Mouse (Mus musculus): Measurements from ENCODE around the gene Cma1.
"Not testable (repeated sequence)": the region's sequence is repeated elsewhere in the genome, so short reads cannot be mapped to it uniquely, and the experiment has no call there.

Cma1 gene

DNA sequence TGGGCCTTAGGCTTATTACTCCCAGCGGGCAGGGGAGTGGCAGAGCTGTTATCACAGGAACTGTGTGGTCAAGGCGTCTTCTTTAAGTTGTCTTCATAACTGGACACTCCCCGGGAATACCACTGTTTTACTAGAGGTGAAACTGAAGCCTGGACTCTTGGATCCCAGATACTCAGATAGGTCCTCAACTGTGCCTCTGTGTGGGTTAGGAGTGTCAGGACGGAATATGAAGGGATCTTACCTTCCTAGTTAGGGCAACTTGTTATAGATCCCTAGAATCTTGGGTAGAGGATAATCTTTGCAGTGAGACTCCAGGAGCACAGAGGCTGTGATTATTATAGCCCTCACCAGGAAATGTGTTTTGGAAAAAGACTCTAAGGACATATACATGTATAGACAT, at the start of gene Cma1:
Cma1 (minus strand) TSS at position 101 of the 400 bp plus-strand sequence.
- DNase-seq (ENCODE audit: low spot score in 2 of 2) = no peak

DNA sequence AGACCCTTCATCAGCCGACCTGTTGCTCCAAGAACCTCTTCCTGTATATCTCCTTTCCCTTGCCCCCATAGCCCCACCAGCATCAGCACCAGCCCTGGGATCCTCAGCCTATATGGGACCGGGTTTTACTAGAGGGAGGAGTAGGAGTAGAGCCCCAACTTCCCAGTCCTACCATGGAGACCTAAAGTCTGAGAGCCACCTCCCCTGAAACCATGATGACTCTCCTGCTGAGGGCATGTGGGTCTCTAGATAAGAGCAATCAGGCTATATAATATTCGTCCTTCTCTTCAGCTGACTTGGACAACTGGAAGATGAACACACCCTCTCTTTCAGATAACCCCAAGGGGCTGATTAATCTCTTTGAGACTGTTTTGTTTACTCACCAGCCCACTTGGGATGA, 43.0 kb upstream of the Cma1 start:
- DNase-seq (ENCODE audit: low spot score in 2 of 2) = not testable (repeated sequence)

DNA sequence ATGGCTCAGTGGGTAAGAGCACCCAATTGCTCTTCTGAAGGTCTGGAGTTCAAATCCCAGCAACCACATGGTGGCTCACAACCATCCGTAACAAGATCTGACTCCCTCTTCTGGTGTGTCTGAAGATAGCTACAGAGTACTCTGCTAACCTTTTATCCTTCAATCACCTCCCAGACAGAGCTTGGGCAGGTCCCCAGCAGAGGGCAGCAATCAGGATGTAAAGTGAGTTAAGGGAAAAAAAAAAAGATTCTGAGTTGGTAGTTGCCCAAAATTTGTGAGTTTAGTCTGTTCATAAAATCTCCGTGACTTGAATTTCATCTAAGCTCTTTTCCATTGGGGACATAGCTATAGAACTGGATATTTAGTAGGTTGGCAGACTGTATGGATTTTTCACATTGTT, 19.4 kb upstream of the Cma1 start:
- not testable (repeated sequence) for DNase-seq (ENCODE audit: low spot score in 2 of 2)

DNA sequence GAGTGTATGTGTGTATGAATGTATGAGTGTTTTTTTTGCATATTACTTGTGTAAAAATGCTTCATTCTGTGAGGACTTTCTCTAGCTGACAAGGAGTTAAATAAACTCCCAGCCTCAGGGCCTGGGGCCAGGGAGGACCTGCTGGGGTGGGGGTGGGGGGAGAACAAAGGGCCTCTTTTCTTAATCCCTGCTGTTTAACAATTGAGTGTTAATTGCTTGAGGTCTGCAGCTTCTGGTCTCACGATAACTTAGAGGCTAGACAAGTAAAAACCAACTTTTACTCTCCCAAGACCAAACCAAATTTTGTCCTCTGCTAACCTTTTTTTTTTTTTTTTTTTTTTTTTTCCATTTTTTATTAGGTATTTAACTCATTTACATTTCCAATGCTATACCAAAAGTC, 18.8 kb upstream of the Cma1 start:
- no peak for DNase-seq (ENCODE audit: low spot score in 2 of 2)

DNA sequence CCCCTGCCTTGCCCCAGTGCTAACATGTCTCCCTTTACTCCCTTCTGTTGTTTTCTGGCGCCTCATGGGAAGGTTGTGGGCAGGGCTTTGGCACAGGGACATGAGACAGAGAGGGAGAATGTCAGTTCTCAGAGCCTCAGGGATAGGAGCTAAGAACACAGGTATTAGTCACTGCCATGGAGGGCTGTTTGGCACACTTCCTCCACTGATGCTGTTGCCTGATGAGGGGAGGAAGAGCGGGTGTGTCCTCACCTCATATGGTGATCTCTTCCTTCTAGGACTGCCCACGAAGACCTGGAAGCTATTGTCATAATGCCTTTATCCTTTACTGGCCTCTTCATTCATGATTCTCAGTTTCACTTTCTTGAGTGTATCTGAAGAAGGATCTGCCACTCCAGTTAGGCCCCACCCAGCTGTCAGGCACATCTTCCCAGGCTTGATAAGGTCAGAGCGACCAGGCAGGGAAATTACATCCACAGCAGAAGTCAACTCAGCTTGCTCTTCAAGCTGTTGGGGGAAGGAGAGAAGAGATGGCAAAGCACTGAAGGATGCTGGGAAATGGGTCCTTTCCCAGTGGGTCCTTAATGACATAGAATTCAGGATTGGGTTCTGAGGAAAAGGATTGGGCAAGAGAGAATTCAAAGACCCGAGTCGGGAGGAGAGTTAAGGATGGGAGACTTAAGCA, 6.0 kb upstream of the Cma1 start, which contains the start of gene Cma2:
Cma2 (plus strand) TSS at position 635 of the 685 bp plus-strand sequence.
- no peak for DNase-seq (ENCODE audit: low spot score in 2 of 2)

DNA sequence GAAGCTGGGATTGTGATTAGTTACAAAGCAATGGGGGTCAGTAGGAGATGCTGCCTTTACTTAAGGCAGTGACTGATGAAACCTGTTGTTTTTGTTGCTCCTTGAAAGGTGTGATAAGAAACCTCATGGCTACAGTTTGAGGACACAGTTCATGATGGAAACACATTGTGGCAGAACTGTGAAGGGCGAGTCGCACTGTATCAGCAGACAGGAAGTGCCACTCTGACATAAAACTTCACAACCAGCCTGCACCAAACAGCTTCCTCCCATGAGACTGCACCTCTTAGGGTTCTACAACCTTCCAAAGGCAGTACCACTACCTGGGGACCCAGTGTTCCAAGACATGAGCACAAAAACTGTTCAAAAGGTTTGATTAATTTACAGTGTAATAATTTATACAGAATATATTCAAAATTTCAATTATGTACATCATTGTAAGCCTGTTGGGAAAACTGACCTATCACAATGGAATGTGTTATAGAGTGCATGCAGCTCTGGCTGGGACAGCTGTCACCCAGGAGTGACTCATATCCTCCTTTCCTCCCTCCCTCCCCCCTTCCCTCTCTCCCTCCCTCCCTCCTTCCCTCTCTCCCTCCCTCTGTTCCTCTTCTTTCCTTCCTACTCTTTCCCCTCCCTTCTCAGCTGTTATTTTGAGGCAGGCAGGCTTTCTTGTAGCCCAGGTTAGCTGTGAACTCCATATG, 1.9 kb upstream of the Cma1 start:
- no peak for DNase-seq (ENCODE audit: low spot score in 2 of 2)

DNA sequence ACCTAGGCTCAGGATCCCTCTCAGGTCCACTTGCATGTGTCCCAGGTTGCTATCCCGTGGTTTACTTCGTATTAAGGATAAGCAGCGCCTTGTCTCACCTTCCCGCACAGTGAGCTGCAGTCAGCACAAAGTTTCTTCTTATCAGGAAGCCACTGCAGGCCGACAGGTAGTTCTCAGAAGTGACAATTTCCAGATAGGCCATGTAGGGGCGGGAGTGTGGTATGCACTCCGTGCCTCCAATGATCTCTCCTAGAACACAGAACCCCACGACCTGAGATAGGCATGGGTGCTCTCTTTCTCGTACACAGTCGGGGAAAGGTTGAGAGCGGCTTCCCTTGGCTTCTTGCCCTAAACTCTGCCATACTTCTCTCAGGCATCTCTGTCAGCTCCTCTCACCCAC, 874 bp downstream of the Cma1 start:
- DNase-seq (ENCODE audit: low spot score in 2 of 2) = no peak

DNA sequence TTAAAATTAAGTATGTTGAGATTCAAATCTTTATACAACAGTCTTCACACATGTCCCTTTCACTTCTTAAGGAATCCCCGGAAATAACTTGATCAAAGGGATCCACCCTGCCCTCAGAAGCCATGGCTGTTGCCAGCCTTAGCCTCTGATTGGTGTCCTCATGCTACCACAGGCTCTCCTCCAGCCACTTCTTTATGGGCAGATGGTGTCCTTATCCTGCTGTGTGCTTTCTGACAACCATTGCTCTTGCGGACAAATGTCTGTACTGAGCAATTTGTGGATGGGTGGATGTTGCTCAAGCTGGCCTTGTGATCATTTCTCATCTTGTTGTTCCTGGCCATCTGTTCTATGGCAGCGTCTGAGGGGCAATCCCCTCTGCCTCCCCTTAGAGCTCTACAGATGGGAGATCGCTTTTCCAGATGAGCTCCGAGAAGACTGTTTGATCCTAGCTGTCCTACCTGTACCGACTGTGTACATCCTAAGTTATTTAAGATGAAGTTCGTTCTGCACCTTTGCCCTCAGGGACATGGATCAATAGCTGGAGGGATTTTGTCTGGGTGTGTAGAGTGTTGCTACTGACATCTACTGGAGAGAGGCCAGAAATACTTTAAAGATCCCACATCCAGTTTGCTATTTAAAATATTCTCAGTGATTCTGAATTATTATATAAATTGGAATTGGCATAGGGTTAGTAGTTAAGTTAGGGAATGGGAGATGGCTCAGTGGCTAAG, 4.2 kb downstream of the Cma1 start:
- DNase-seq (ENCODE audit: low spot score in 2 of 2) = no peak

DNA sequence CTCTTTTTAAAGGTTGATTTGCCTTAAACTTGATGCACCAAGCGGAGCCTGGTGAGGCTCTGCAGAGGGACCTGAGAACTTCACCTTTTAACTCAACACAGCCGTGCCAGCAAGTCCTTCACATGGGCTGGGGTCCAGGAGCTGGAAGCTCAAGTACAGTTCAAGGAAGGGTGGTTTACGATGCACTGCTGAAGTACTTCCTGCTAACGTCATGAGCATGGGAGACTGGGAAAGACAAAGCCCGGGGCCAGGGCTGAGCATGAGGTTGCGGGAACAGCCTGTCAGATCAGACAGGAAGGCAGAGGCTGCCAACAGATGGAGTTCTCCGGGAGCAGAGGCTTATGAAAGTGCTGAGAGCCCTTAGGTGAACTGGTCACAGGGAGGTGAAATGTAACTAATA, 10.9 kb downstream of the Cma1 start:
- DNase-seq (ENCODE audit: low spot score in 2 of 2) = peak; percentile 25 to 59

DNA sequence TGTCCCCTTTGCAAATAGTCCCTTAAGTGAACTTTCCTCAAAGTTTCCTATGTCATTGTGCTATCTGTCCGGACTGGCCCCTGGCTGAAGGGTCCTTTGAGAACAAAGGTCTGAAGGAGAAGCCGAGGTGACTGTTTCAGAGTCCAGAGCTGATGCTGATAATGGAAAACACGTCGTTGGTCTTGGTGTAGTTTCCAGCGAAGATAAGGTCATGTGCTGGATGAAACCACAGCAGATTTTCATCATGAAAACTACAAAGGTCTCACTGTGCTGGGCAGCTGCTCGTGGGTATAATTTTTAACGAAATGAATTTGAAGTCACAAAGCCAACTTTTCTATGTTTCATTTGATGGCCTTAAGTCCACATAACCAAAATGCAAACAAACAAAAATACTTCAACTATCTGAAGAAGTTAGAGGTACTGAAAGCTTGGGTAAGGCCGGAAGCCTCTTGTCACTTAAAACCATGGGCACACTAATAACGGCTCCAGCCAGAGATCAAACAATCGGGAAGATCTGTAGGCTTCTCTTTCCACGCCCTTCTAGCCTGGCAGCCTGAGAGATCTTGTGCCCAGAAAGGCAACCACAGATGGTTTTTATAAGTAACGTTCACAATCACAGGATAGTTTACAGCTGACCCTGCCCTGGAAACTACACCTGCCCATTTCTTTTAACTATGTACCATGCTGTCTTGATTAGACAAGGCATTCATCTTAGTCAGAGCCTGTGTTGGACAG, 15.0 kb downstream of the Cma1 start:
- no peak for DNase-seq (ENCODE audit: low spot score in 2 of 2)

DNA sequence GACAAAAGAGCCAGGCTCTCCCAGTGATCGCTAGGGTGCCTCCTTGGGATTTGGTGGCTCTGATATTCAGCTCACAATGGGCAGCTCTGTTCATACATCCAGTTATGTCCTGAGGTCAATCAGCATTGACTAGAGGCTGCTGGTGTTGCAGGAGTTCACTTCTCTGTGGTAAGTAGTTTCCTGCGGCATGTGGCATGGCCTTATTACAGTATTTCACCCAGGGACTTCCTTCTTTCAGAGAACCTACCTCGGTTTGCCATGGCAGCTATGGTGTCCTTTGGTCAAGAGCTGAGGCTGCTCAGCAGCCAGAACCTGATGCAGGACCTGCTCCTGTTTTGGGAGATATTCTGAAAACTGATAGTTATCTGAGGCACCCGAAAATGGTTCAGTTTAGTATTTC, 17.6 kb downstream of the Cma1 start:
- DNase-seq (ENCODE audit: low spot score in 2 of 2) = no peak

DNA sequence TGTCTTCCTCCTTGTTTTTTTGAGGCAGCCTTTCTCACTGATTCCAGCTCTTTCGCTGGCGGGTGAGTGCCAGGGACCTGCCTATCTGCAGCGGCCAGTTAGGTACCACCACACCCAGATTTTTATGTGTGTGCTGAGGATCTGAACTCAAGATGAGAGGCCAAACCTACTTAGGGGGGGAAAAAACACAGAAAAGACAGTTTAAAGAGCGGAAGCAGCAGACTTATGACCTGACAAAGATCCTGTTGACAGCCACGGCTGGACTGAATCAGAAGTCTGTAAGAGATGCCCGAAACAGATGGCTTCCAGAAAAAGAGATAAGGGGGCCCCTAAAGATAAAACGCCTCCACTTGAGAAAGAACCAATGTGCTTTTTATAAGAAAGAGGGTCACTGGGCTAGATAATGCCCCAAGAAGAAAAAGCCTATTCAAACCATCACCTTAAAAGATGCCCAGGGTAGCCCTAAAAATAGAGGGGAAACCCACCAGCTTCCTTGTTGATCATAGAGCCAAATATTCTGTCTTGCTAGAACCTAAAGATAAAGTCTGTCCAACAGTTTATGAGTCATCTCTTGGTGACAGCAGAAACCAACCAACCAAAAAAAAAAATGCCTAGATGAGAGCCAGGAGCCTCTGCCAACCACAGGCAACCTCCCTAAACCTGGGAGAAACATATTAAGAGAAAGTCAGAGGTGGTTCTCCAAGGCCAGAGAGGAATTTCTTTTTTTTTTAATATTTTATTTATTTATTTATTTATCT, 21.8 kb downstream of the Cma1 start:
- no peak for DNase-seq (ENCODE audit: low spot score in 2 of 2)

DNA sequence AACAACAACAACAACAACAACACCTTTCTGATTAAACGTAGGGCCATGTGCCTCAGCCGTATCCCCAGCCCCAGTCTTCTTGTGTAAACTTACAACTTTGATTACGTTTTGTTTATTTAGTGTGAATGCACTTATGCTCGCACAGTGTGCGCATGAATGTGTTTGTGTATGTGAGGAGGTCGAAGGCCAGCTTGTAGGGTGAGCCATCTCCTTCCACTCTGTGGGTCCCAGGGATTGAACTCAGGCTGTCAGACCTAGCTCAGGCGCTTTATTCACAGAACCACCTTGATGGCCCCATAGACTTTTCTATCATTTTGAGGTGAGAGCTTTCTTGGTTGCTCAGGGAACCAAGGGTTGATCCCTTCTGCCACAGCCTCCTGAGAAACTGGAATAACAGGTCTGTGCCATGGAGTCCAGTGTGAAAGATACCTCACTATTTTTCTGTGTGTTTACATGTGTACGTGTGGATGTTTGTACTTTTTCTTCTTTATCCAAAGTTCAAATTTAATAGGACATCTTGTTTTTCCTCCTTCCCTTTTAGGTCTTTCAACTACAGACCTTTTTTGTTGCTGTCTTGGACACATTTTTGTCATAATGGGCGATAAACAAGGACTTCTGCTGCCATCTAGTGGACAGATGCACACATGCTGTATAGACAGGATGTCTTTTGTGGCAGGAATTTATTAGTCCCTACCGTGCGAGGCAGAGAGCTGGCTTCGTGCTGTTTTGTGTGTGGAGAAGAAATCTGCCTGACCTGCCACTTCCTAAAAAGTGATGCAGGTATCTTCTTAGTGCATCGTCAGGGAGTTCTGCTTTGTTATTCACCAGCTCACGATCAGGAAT, 26.0 kb downstream of the Cma1 start:
- peak; percentile 52 to 79 for DNase-seq (ENCODE audit: low spot score in 2 of 2)

DNA sequence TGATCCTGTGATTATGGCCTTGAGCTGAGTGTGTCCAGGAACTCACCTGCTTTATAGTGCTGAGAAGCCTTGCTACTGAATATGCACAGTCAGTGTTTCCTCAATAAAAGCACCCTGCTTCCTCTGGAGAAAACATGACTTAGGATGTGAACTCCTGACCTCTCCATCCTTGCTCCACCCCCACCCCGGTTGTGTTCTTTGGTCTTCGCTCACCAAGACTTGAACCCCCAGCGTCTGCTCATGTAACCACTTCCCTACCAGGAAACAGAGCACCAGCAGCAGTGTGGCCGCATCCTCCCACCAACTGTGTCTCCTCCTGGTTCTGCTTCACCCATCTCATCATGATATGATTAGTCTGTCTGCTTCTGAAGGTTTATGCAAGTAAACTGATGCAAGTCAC, 31.1 kb downstream of the Cma1 start:
- no peak for DNase-seq (ENCODE audit: low spot score in 2 of 2)

DNA sequence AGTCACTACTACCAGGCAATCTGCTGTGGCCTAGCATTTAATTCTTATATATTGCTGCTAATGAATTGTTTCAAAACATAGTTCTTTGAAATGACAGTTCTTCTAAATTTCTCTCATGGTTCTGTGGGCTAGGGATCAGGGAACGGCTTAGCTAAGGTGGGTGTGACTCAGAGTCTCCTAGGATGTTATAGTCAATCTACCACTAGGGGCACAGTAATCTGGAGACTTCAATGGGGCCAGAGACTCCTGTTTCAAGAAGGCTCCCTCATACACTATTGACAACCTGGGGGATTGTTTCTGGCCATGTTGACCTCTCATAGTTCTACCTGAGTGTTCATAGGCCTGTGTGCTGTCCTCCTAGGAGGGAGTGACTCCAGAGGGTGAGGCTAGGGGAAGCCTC, 39.0 kb downstream of the Cma1 start:
- no peak for DNase-seq (ENCODE audit: low spot score in 2 of 2)

DNA sequence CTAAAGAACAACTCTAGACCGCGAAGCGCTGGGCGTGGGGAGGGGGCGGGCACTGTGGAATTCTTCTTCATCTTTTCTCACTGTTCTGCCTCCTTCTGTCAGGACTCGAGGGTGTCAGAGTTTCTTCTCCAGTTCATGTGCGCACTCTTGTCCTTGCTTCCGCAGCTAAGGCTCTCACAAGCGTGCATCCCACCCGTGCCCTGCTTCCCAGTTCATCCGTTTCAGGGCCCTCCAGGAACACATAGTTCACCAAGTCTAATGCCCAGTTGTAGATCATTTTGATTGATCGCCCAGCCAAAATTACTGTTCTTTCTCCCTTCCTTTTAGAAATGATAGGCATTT, 44.1 kb downstream of the Cma1 start:
- no peak for DNase-seq (ENCODE audit: low spot score in 2 of 2)

DNA sequence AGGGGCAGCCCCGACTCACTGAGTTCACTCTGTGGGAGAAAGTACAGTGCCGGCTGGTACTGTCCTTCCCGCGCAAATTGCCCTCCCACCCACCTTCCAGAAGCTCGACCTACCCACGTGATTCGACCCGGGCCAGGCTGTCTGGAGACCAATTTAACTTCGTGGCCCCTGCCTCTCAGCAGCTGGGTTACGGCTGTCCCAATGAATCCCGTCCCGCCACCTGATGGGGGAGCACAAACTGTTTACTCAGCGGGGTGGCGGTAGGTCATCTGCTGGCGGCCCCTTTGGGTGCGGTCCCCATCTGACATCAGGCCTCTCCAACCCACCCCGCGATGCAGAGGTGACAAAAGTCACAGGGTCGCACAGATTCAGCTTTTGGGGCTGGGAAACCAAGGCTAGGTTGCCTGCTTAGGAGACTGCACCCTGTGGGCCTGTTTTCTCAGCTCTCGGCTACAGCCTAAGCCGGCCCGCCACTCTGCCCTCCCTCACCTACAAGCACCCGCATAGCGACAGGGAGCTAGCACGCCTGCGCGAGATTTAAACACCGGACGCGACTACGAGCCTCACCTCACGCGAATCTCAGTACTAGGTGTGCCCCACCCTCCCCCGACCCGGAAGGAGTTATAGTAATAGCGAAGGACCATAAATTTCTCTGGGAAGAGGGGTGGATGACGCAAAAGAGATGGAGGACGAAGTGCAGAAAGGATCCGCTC, 44.6 kb downstream of the Cma1 start, which contains the start of gene Sdr39u1:
Sdr39u1 (minus strand) TSS at position 593 of the 713 bp plus-strand sequence.
- DNase-seq (ENCODE audit: low spot score in 2 of 2) = peak; percentile 83 to 88

DNA sequence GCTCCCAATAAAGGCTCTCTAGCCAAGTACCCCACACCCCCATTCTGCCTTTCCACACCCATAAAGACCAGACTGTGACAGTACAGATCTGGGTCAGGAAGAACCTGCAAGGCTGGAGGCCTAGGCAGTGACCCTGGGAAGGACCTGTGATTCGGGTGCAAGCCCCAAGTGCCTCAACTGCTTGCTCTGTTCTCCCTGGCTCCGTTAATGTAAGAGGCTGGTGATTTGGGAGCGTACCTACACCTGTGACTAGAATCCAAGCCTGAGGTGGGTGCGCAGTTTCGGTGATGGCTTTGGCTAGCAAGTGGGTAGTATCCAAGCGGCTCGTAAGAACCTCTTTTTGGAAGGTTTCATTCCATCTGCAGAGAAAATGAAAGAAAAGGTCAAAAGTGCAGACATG, 45.5 kb downstream of the Cma1 start:
- DNase-seq (ENCODE audit: low spot score in 2 of 2) = no peak

DNA sequence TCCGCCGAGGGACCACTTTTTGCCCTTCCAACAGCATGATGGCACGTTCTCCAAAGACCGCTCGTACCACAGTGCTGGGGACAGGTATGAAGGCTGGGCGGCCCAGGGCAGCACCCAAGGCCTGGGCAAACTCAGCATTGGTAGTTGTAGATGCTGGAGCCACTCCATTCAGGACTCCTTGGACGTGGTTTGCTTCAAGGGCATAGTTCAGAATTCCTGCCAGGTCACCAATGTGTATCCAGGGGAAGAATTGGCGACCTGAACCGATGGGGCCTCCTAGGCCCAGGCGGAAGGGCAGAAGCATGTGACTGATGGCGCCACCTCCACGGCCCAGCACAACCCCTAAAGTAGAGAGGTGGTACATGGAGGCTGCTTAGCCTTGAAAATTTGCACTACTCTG, 46.8 kb downstream of the Cma1 start:
- DNase-seq (ENCODE audit: low spot score in 2 of 2) = no peak
